Mouse (Mus musculus): ENCODE results near the gene Lrrc25. TPM values are rescaled to one million over a fixed set of nuclear protein-coding genes. Genes with fewer than 3 reads are reported as not detected.

Gene Lrrc25
- polyA plus RNA-seq, 1 experiment, result not detected

DNA sequence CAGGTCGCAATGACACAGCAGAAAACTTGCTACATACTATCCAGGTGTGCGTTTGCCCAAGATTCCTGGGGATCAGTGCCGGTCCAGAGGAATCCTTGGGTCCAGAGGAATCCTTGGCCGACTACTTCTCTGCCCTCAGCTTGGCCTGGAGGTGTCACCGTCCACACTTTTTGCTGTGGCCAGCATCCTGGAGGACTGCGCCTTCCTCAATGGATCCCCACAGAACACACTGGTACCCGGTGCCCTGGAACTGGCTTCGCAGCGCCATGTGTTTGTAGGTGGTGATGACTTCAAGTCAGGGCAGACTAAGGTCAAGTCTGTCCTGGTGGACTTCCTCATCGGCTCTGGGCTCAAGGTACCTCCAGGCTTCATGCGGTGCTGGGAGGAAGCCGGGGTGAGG is 20.1 kb upstream of the Lrrc25 start:
- no peaks in the 10 kb centered on the region for H3K79me2 ChIP-seq (ENCODE audit: control insufficient read depth, insufficient read depth)
- TF ChIP-seq TCF3 (IDR thresholded peaks at IDR 0.05; ENCODE audit: insufficient read length, low read depth), result no peak
- TF ChIP-seq REST (IDR thresholded peaks at IDR 0.05; ENCODE audit: insufficient read depth, insufficient read length), result no peak
- no peak for TF ChIP-seq MAX (IDR thresholded peaks at IDR 0.05; ENCODE audit: low read depth)
- TF ChIP-seq TCF12 (IDR thresholded peaks at IDR 0.05; ENCODE audit: insufficient read depth, poor library complexity, severe bottlenecking), result no peak
- TF ChIP-seq SRF (IDR thresholded peaks at IDR 0.05; ENCODE audit: control insufficient read depth, insufficient read length, low read depth), result no peak
- TF ChIP-seq MYOG (IDR thresholded peaks at IDR 0.05; ENCODE audit: control insufficient read depth in 1 of 3, insufficient read depth in 1 of 3, insufficient read length in 2 of 3, low read depth in 2 of 3), result no peak
- no peak overlapping the region for H3ac ChIP-seq (ENCODE audit: control insufficient read depth, insufficient read length)
- H3K36me3 ChIP-seq (ENCODE audit: control insufficient read depth, insufficient read depth), result peaks cover 3% of the 10 kb centered on the region
- H3K27me3 ChIP-seq (ENCODE audit: control insufficient read depth, insufficient read depth, insufficient read length), result no peaks in the 10 kb centered on the region
- H3K4me2 ChIP-seq (ENCODE audit: low read depth), result no peak overlapping the region
- no peak overlapping the region for H3K4me3 ChIP-seq

DNA sequence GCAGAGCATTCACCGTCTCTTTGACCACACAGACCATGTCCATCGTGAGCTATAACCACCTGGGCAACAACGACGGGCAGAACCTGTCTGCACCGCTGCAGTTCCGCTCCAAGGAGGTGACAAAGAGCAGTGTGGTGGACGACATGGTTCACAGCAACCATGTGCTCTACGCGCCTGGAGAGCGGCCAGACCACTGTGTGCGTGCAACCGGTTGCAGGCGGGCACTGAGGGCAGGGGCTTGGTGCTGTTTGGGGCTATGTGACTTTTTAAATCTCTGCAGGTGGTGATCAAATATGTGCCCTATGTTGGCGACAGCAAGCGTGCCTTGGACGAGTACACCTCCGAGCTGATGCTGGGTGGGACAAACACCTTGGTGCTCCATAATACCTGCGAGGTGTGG is 19.7 kb upstream of the Lrrc25 start:
- H3K4me2 ChIP-seq (ENCODE audit: low read depth), result no peak overlapping the region
- no peak for TF ChIP-seq MYOD1 (IDR thresholded peaks at IDR 0.05; ENCODE audit: control insufficient read depth in 1 of 3, insufficient read length in 2 of 3, low read depth in 2 of 3)
- TF ChIP-seq TCF12 (IDR thresholded peaks at IDR 0.05; ENCODE audit: insufficient read depth, poor library complexity, severe bottlenecking), result no peak
- TF ChIP-seq POLR2AphosphoS2 (IDR thresholded peaks at IDR 0.05; ENCODE audit: insufficient read length, low read depth), result no peak
- no peak for TF ChIP-seq MYOG (IDR thresholded peaks at IDR 0.05; ENCODE audit: control insufficient read depth in 1 of 3, insufficient read depth in 1 of 3, insufficient read length in 2 of 3, low read depth in 2 of 3)
- TF ChIP-seq CEBPB (IDR thresholded peaks at IDR 0.05; ENCODE audit: insufficient read depth, poor library complexity, severe bottlenecking), result no peak
- TF ChIP-seq MAX (IDR thresholded peaks at IDR 0.05; ENCODE audit: low read depth), result no peak
- no peak for TF ChIP-seq E2F4 (IDR thresholded peaks at IDR 0.05; ENCODE audit: insufficient read depth)
- TF ChIP-seq REST (IDR thresholded peaks at IDR 0.05; ENCODE audit: insufficient read depth, insufficient read length), result no peak
- TF ChIP-seq TCF3 (IDR thresholded peaks at IDR 0.05; ENCODE audit: insufficient read length, low read depth), result no peak
- no peak for TF ChIP-seq SRF (IDR thresholded peaks at IDR 0.05; ENCODE audit: control insufficient read depth, insufficient read length, low read depth)
- TF ChIP-seq POLR2A (IDR thresholded peaks at IDR 0.05; ENCODE audit: insufficient read length, low read depth), result no peak
- TF ChIP-seq USF1 (IDR thresholded peaks at IDR 0.05; ENCODE audit: low read depth), result no peak
- H3K79me2 ChIP-seq (ENCODE audit: control insufficient read depth, insufficient read depth), result no peaks in the 10 kb centered on the region
- no peaks in the 10 kb centered on the region for H3K27me3 ChIP-seq (ENCODE audit: control insufficient read depth, insufficient read depth, insufficient read length)
- H3K36me3 ChIP-seq (ENCODE audit: control insufficient read depth, insufficient read depth), result peaks cover 3% of the 10 kb centered on the region
- H3K4me3 ChIP-seq, result no peak overlapping the region
- no peak overlapping the region for H3ac ChIP-seq (ENCODE audit: control insufficient read depth, insufficient read length)

DNA sequence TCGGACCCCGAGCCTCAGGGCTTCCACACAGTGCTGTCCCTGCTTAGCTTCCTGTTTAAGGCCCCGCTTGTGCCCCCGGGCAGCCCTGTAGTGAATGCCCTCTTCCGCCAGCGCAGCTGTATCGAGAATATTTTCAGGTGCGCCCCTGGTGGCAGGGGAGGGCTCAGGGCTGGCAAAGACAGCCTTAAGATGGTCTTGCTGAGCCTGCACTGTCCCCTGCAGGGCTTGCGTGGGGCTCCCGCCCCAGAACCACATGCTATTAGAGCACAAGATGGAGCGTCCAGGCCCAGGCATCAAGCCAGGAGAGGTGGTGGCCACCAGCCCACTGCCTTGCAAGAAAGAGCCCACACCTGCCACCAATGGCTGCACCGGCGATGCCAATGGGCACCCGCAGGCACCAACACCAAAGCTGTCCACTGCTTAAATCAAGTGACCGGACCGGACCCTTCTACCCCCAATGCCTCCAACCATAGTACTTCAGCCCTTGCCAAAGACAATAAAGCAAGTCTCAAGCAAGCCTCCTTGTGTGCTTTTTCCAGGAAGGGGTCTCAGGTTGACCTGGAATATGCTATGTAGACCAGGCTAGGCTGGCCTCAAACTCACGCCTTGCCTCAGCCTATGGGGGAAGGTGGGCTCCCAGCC is 19.1 kb upstream of the Lrrc25 start:
- Histone ChIP-seq H3K36me3 (ENCODE audit: control insufficient read depth, insufficient read depth) (peaks cover 2% of the 10 kb centered on the region), H3ac (ENCODE audit: control insufficient read depth, insufficient read length) (no peak overlapping the region), H3K27me3 (ENCODE audit: control insufficient read depth, insufficient read depth, insufficient read length) (no peaks in the 10 kb centered on the region), H3K4me2 (ENCODE audit: low read depth) (no peak overlapping the region), H3K79me2 (ENCODE audit: control insufficient read depth, insufficient read depth) (no peaks in the 10 kb centered on the region), H3K4me3 (no peak overlapping the region)
- TF ChIP-seq E2F4 (IDR thresholded peaks at IDR 0.05; ENCODE audit: insufficient read depth), result no peak
- TF ChIP-seq REST (IDR thresholded peaks at IDR 0.05; ENCODE audit: insufficient read depth, insufficient read length), result no peak
- no peak for TF ChIP-seq MYOD1 (IDR thresholded peaks at IDR 0.05; ENCODE audit: control insufficient read depth in 1 of 3, insufficient read length in 2 of 3, low read depth in 2 of 3)
- TF ChIP-seq CEBPB (IDR thresholded peaks at IDR 0.05; ENCODE audit: insufficient read depth, poor library complexity, severe bottlenecking), result no peak
- no peak for TF ChIP-seq POLR2A (IDR thresholded peaks at IDR 0.05; ENCODE audit: insufficient read length, low read depth)
- no peak for TF ChIP-seq MAX (IDR thresholded peaks at IDR 0.05; ENCODE audit: low read depth)
- no peak for TF ChIP-seq POLR2AphosphoS2 (IDR thresholded peaks at IDR 0.05; ENCODE audit: insufficient read length, low read depth)
- no peak for TF ChIP-seq TCF12 (IDR thresholded peaks at IDR 0.05; ENCODE audit: insufficient read depth, poor library complexity, severe bottlenecking)

DNA sequence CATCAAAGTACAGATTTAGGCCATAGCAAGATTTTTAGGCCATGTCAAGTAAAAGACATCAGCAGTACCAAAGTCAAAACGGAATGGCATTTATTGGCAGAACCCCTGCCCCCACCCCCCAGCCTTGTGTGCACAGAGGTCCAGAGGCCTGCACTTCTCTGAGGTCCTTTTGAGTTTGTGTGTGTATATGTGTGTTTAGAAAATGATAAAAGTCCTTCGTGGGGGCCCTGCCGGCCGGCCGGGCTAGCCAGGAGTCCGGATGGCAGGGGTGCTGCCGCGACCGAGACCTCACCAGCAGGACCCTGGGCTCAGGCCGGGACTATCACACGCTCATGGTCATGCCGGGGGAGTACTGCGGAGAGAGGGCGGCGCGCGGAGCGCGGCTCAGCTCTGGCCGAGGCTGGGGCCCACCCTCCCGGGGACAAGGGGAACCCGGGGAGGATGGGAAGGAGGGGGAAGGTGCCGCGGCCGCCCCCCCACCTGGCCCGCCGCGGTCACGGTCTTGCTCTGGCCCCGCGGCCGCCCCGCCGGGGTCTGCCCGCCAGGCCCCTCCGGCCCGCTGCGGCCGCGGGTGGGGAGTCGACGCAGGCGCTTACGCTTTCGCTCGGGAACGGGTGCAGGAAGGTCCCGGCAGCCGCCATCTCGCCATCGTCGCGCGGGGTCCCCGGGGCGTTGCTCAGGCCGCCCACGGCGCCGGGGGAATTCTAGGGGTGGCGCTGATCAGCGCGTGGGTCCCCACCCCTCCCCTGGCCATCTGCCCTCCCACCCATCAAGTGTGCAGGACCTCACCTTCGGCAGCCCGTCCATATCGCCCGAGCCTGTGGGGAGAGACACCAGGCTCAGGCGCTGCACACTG is 18.3 kb upstream of the Lrrc25 start:
- TF ChIP-seq E2F4 (IDR thresholded peaks at IDR 0.05; ENCODE audit: insufficient read depth) (no peak), TCF3 (IDR thresholded peaks at IDR 0.05; ENCODE audit: insufficient read length, low read depth) (no peak), MAX (IDR thresholded peaks at IDR 0.05; ENCODE audit: low read depth) (no peak), USF1 (IDR thresholded peaks at IDR 0.05; ENCODE audit: low read depth) (no peak), MYOD1 (IDR thresholded peaks at IDR 0.05; ENCODE audit: control insufficient read depth in 1 of 3, insufficient read length in 2 of 3, low read depth in 2 of 3) (no peak), POLR2A (IDR thresholded peaks at IDR 0.05; ENCODE audit: insufficient read length, low read depth) (no peak), REST (IDR thresholded peaks at IDR 0.05; ENCODE audit: insufficient read depth, insufficient read length) (no peak), SRF (IDR thresholded peaks at IDR 0.05; ENCODE audit: control insufficient read depth, insufficient read length, low read depth) (no peak), TCF12 (IDR thresholded peaks at IDR 0.05; ENCODE audit: insufficient read depth, poor library complexity, severe bottlenecking) (no peak), MYOG (IDR thresholded peaks at IDR 0.05; ENCODE audit: control insufficient read depth in 1 of 3, insufficient read depth in 1 of 3, insufficient read length in 2 of 3, low read depth in 2 of 3) (no peak), POLR2AphosphoS2 (IDR thresholded peaks at IDR 0.05; ENCODE audit: insufficient read length, low read depth) (no peak), CEBPB (IDR thresholded peaks at IDR 0.05; ENCODE audit: insufficient read depth, poor library complexity, severe bottlenecking) (no peak)

More for the DNA sequence above, 18.3 kb upstream of the Lrrc25 start:
- H3K4me2 ChIP-seq (ENCODE audit: low read depth), result no peak overlapping the region
- no peak overlapping the region for H3ac ChIP-seq (ENCODE audit: control insufficient read depth, insufficient read length)
- H3K36me3 ChIP-seq (ENCODE audit: control insufficient read depth, insufficient read depth), result no peaks in the 10 kb centered on the region
- H3K27me3 ChIP-seq (ENCODE audit: control insufficient read depth, insufficient read depth, insufficient read length), result no peaks in the 10 kb centered on the region
- no peaks in the 10 kb centered on the region for H3K79me2 ChIP-seq (ENCODE audit: control insufficient read depth, insufficient read depth)
- H3K4me3 ChIP-seq, result no peak overlapping the region

Measured in myocyte (in vitro differentiated cells).